Mouse (Mus musculus): ENCODE data around the gene Cage1. TPM values are rescaled to one million over a fixed set of nuclear protein-coding genes. Genes with fewer than 3 reads are reported as not detected.

The Cage1 gene
- polyA plus RNA-seq, 1 experiment from 2014 or later: 1.1 TPM

Small RNA genes within 50 kb of the gene (microRNA-seq; reads per million reads assigned to microRNA genes)
- not detected for gene Gm27387

Other genes with a start within 250 kb of the Cage1 start
- gene Ssr1, start 42.9 kb downstream of the Cage1 start, polyA plus RNA-seq (2014; fragmentation: Nextera tagmentation; extraction: Ambion mirVana): 76.7 and 133 TPM in 2 replicates
- gene Riok1, start 74 bp downstream of the Cage1 start, polyA plus RNA-seq (2014; fragmentation: Nextera tagmentation; extraction: Ambion mirVana): 50.8 and 62.3 TPM in 2 replicates
- 4.5 and 8.8 TPM in 2 replicates for gene Dsp, start 114.2 kb upstream of the Cage1 start, polyA plus RNA-seq (2014; fragmentation: Nextera tagmentation; extraction: Ambion mirVana)
- 44.0 and 55.2 TPM in 2 replicates for gene Snrnp48, start 167.9 kb upstream of the Cage1 start, polyA plus RNA-seq (2014; fragmentation: Nextera tagmentation; extraction: Ambion mirVana)